Mouse (Mus musculus) cerebellum, adult 11 months (tissue): Measurements from ENCODE around the gene Pbxip1.
A peak's percentile ranks its signal among the peaks of the same experiment; 100 is the strongest.

Experiments
- DNase-seq: peaks from one replicate; pipeline ENCODE4 v3.0.0; 2022

The Pbxip1 gene

DNA sequence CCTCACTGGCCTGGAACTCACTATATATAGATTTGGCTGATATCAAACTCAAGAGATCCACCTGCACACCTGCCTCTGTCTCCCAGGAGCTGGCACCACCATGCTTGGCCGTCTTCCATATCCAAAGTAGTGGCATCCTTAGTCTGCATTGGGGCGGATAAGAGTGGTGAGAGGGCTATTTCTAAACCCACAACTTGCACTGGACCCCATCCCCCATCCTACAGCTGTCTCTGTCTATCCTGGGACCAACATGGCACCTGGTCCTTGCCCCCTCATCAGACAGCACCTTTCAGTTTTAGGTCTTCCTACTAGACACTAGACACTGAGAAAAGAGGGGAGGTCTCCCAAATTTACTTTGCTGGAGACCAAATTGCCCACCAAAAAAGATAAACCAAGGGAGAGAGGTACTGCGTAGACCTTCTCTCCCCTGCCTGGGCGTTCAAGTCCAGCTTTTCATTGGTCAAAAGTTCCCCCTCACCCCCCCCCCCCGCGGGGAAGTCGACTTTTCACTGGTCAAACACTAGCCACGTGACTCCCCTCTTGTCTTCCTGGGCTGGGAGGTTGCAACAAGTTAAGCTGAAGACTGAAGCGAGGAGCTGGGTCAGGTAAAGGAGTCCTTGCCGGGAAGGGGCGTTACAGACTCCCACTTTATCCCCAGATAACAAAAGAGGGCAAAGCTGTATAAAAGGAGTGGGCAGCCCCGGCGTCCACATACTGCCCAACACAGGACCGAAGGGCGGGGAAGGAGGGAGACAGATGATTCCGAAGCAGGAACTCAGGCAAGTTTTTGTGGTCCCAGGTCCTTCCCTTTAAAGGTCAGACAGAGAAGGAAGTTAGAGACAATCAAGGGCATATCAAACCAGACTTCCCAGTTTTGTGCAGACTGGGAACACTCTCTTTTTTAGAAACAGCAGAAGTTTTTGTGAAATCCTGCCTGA is at the start of gene Pbxip1:
Gene Pbxip1, plus strand, starts transcription at position 531 of the 938 bp plus-strand sequence.
- no peak for DNase-seq

DNA sequence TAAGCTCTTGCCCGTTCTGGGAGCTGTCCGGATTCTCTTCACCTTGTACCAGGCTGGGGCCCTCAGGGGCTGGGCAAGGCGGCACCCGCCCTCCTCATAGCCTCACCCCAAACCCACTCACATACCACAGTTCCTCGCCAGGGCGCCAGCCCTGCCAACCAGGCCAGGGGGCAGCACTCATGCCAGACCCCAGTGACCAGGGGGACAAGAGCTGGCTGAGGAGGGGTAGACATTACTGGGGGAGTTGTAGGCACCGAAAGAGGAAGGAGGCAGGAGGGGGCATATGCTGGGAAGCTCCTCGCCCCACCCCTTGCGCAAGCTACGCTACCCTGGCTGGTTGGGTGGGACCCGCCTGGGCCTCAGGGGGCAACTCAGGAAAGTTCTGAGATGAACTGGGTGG is 48.9 kb upstream of the Pbxip1 start:
- DNase-seq: no peak

DNA sequence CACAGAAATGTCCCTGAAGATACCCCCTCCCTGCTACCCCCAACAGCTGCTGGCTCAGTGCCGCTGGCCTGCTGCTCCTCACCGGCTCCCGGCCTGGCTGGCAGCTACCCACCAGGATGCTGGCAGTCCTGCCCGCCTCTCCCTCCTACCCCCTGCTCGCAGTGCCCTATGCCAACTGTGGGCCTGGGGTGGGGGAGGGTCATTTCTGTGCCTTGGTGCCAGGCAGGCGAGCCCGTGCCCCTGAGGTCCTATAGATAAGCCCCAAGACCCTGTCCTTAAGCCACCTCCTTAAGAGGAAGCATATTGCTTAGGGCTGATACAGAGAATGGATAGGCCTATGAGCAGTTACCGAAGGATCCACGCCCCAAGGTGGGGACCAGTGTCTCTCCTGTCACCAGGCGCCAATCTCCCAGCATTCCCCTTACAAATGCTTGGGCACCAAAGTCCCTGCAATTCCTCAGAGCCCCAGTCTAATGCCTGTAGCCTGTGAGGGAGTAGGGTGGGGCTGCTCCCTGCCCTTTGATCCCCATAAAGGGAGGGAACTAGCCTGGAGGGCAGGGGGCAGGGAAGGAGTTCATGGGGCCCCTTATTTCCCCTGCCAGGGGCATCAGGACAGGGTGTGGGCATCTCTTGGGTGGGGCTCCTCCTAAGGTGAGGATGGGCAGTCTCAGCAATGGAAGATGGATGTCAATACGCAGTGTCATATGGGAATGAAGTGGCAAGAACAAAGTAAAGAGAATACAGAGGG is 48.2 kb upstream of the Pbxip1 start:
- peak; percentile 52 for DNase-seq

GRCm38 (mm10) chr3:89388901-89389740 is 47.4 kb upstream of the Pbxip1 start:
- no peak for DNase-seq

DNA sequence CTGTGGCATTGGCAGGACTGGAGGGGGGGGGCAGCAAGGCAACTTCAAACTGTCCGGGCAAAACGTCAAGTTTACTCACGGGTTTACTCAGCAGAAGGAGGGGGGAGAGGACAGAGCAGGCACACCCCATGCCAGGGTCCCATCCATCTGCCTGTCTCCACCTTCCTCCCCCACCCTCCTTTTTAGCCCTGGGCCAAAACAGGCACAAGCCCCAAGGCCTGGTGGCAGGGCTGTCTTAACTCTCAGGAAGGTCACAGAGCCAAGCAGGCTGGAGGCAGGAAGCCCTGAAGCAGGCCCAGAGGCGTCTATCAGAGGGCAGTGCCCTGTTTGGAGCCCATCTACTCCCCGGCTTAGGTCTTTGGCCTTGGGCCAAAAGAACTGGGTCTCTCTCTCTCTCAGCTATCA is 46.4 kb upstream of the Pbxip1 start:
- DNase-seq: no peak

DNA sequence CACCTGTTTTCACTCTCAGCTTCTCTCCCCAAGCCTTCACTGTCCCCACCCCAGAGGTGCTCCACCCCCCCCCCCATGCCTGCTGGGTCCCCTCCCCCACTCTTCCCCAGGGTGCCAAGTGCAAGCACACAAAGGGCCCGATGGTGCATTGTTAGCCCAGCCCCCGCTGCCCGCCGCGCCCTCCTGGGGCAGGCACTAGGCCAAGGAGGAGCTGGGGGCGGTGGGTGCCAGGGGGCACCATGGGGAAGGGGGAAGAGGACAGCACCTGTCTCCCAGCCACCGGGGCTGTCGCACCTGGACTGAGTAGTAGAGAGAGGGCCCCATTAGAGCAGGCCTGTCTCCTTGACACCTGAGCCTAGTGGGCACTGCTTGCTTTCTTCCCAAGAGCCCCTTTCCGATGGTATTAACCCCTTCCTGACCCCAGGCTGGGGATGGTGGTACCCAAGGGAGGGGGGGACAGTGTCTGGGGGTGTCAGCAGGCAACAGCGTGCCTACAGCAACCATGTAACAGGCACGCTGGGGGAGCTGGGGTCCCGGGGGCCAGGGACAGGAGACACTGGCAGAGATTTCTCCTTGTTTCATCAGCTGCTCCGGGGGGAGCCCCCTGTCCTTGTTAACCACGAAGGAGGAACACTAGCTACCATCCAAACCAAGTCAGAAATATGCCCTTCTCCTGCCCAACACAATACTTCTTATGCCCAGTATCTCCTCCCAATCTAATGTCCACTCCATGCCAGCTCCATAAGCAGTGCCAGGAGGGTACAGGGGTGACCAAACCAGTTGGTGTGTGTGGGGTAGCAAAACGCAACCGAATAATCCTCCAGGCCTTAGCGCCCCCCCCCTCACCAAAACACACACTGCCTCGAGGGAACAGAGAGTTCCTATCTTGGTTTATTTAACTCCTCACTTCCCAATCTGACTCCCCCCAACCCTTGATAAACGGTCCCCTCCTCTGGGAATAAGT is 45.5 kb upstream of the Pbxip1 start:
- peak; percentile 57 for DNase-seq

DNA sequence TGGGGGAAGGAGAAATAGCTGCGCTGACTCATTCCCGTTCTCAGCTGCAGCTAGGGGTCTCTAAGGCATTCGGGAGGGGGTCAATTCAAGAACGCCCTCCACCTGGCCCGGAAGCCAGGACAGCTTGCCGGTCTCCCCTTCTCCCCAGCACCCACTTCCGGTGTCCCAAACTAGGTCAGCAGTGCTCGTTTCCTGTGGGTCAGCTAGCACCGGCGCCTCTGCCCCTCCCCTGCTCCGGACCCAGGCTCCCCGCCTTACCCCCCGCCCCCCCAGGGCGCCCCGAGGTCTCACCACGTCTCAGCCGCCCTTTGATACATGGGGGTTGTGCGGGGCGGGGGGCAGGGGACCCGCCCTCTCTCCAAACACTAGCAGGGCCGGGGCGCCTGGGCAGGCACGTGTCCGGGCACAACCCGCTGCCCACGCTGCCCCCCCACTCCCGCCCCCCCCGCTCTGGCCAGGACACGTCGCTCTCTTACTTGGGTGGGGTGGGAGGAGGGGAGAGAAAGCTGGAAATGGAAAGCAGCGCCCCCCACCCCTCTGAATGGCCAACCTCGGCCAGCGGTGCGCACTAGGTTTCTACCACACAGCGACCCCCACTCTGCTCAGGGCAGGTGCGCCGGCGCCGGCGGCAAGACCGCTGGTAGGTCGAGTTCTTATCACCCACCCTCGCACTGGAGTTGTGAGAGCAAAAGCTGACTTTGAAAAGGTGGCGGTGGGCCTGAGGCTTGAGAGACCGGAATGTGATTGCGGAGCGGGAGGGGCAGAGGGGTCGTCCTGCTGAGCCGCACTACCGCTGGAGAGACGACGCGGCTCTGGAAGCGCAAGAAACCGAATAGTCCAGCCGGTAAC is 44.6 kb upstream of the Pbxip1 start:
- DNase-seq: peak; percentile 61

DNA sequence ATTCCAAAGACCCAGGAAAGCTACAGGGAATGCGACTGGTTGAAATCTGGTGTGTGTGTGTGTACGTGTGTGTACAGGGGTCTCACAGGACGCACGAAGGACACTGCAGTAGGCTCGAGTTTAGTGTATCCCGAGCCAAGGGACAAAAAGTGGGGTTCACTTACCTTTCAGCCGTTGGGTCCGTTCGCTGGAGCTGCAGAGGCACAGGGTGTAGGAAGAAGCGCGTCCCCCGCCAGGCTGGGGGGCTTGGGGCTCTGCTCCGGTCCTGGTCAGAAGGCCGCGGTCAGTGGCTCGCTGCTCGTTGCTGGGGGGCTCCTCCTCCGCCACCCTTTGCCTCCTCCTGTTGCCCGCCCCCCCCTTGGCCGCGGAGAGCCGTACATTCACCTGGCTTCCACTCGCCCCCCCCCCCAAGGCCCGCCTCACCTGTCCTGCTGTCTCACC is 43.6 kb upstream of the Pbxip1 start:
- DNase-seq: peak; percentile 59

GRCm38 (mm10) chr3:89393605-89394004 is 42.9 kb upstream of the Pbxip1 start:
- peak; percentile 99 for DNase-seq

DNA sequence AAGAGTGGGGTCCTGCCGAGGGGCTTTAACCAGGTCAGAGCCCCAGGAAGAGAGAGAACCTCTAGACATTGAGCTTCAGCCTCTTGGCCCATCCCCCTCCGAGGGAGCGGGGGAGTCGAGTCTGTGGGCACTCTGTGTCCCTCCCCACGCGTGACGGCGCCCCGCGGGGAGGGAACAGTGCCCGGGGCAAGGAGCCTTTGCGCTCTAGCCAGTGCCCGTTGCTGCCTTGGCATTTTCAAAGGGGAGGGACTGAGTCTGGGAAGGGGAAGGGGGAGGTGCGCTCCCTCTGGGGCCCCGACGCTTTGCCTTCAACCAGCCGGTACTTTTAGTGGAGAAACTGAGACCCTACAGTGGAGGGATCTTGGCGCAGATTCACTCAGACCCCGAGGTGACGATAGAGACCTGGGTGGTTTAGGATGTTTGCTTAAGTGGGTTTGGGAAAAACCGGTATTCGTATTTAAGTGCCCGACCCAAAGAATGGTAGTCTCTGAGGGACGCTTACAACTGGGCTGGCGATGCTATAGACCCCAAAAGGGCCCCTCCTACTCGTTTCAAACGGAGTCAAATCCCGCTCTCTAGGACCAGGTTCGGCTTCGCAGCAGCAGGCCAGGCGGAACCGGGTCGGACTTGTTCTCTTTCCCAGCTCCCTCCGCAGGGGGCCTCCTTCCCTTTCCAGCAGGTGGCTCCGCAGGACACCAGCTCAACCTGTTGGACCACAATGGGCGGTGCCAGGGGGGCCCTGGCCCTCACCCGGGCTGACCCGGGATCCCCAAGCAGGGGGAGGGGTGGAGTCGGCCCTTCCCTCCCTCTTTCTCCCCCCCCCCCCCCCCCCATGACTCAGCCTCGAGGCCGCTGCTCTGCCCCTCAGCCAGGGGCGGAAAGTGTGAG is 42.3 kb upstream of the Pbxip1 start, which contains the start of gene Zbtb7b:
Gene Zbtb7b, minus strand, starts transcription at position 771 of the 888 bp plus-strand sequence.
- peak; percentile 87 for DNase-seq

- peak; percentile 84 for DNase-seq
Observed at GRCm38 (mm10) chr3:89394894-89395256, 41.6 kb upstream of the Pbxip1 start.

DNA sequence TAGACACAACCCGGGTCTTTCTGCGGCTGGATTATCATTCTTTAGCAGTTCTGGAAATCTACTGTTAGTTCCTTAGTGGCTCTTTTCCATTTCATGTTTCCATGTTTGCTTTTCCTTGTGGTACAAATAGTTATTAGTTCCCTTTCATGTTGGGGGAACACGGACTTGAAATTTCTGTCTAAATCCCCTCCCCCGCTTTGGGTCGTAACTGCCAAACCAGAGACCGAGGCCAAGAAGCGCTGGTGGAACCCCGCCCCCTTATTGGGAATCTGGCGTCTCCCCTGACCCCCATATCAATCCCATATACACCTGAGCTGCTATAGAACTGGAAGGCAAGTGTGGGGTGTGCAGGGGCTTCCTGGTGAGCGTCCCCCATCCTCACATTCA is 41.1 kb upstream of the Pbxip1 start:
- DNase-seq: no peak

GRCm38 (mm10) chr3:89395806-89396653 is 40.5 kb upstream of the Pbxip1 start:
- DNase-seq: peak; percentile 65

GRCm38 (mm10) chr3:89396654-89397005 is 39.9 kb upstream of the Pbxip1 start:
- DNase-seq: no peak

DNA sequence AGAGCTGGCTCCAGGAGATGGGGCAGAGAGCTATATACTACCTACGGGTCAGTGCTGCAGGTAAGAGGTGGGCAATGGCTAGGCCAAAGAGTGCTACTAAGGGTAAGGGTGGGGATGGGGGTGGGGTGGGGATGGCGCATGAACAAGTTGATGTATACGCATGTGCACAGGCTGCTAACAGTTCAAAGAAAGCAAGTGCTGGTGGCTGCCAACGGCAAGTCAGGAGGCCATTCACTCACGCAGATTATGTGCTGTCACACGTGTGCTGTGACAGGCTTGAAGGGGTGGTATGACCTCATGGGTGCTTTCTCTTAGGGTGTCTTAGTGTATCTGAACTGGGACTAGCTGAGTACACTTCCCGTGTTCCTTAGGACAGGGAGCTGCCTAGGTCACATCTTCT is 35.2 kb upstream of the Pbxip1 start:
- no peak for DNase-seq

- DNase-seq: no peak
Observed at GRCm38 (mm10) chr3:89402693-89403092, 33.8 kb upstream of the Pbxip1 start, which contains the start of gene Lenep. TSS of gene Lenep (minus strand) at chr3:89402793.

- no peak for DNase-seq
Observed at GRCm38 (mm10) chr3:89406887-89407286, 29.6 kb upstream of the Pbxip1 start.

GRCm38 (mm10) chr3:89408448-89408847 is 28.1 kb upstream of the Pbxip1 start:
- DNase-seq: no peak

DNA sequence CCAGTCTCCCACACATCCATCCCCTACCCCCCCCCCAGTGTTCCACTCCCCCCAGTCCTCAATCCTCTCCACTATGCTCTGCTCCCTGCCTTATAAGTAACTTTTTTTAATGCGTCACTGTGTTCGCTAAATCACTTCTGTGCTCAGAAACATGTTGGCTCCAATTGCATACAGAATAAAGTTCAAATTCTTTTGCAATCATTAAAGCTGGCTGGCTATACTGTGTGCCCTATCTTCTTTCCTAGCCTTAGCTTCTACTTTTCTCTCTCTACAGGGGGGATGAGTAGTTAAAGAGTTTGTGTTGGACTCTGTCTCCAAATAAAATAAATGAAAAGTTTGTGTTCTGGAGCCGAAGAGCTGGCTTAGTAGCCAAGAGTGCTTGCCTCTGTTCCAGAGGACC is 26.8 kb upstream of the Pbxip1 start:
- DNase-seq: no peak
